Mouse (Mus musculus): Measurements from ENCODE around the gene Coro6.
A peak's percentile ranks its signal among the peaks of the same experiment; 100 is the strongest.

Coro6 gene

DNA sequence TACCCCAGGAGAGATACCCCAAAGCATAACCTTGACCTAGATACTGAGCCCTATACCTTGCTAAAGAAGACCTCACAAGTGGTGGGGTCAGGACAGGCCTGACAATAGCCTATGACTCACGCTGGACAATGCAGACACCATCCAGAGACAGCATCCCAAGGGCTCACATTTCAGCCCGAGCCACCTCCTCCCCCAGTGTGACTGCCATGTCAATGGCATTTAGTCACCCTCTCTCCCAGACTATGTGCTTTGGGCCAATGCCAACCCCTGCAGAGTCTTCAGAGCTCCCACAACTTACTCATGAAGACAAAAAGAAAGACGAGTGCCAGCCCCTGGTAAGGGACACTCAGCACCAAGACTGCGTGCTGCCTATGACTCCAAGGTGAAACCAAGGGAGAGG, 2.5 kb downstream of the Coro6 start:
- no peak for DNase-seq (ENCODE audit: low spot score in 2 of 2)

DNA sequence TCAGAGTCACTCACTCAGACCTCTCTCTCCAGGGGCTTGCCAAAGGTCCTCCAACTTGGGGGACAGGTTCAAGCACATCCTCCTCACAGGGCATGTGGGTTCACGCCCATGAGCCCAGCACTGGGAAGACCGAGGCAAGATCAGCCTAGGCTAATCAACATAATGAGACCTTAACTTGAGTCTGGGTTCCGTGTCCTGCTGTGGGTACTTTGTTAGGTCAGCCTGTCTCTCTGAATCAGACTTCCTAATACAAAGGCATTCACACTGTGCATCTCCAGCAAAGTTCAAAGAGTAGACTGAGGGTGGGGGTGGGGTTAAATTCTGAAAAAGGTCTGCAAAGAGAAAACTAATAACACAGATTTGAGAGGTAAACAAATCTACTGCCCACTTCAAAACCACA, 2.9 kb downstream of the Coro6 start:
- DNase-seq (ENCODE audit: low spot score in 2 of 2), result no peak

DNA sequence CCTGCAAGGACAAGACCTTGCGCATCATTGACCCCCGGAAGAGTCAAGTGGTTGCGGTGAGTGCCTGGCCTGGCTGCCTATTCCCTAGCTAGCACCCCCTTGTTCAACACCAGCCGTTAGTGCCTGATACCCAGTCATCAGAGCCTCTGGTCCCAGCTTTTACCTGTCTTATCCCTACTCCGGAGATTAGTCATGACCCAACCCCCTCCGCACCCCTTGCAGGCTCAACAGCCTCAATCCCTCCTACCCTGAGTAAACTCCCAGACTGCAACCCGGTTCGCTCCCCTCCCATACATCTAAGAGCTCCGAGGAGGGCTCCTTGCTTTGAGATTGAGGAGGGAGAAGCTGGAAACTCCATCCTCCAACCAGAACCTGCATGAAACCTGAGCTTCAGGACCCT, 4.3 kb downstream of the Coro6 start:
- no peak for DNase-seq (ENCODE audit: low spot score in 2 of 2)

DNA sequence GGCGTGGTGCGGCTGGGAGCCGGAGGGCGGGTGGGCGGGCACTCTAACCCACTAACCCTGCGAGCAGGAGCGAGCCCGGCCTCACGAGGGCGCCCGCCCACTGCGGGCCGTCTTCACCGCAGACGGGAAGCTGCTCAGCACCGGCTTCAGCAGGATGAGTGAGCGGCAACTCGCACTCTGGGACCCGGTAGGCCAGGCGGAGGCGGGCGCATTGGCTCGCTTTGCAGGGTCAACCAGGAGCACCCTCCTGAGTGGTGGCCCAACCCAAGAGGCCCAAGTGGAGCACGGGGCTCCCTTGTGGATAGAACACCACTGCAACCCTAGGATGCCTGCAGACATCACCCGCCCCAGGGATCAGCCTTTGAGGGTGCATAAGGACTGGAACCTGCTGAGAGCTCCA, 4.9 kb downstream of the Coro6 start:
- peak in 1 of 2 experiments; percentile 69 for DNase-seq (ENCODE audit: low spot score in 2 of 2)

DNA sequence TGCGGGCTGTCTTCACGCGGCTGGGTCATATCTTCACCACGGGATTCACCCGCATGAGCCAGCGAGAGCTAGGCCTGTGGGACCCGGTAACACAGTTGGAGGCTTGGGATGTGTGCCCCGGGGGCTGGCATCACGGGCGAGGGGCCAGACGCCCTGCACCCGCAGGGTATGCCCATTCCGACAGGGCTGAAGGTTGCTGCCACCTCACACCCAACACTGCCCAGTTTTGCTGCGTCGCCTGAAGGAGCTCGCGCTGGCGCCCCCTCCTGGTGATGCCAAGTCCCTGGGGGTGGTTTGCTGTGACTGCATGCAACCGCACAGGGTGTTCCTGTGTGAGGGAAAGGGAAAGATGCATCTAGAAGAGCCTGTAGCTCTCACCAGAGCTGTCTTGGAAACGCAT, 5.6 kb downstream of the Coro6 start:
- peak; percentile 78 for DNase-seq (ENCODE audit: low spot score in 2 of 2)

DNA sequence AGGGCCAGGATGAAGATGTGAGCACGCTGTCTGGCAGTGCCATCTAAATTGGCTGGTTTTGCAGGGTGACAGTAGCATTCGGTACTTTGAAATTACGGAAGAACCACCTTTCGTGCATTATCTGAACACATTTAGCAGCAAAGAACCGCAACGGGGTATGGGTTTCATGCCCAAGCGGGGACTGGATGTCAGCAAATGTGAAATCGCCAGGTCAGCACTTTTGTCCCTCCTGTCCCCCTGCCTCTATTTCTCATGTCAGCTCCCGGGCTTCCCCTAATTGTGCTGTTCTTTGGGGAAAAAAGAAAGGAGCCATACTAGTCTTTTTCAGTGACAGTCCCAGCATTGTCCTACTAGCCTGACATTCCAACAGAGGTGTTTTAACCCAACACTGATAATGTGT, 6.2 kb downstream of the Coro6 start:
- no peak for DNase-seq (ENCODE audit: low spot score in 2 of 2)

DNA sequence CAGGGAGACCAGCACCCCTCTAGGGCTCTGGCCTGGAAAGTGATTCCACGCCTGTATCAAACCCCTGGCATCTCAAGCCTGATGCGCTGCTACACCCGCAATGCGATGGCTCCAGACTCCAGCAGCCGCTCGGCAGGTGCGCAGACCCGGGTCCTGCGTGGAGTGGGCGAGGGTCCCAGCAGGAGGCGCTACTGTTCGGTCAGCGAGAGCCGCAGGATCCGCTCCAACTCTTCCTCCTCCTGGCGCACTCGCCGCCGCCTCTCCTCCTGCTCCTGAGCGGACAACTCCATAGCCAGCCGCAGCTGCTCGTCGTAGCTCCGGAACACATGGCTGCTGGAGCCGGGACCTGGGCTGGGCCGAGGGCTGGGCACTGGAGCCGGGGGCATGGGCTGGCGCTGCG, 9.2 kb downstream of the Coro6 start:
- no peak for DNase-seq (ENCODE audit: low spot score in 2 of 2)

DNA sequence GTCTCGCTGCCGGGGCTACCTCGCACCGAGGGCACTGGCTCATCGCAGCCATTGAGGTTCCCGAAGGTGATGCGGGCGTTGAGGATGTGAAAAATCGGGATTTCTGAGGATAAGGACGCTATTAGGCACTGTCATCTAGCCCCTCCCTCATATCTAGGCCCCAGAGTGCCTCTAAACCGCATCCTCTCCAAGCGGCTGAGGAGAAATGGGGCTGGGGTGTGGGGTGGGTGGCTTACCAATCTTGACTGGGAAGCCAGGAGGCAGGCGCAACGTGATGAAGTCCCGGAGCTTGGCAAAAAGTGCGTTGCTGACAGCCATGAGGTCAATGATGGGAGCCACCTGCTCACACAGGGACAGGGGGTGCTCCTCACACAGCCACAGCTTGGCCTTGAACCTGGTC, 10.6 kb downstream of the Coro6 start:
- no peak for DNase-seq (ENCODE audit: low spot score in 2 of 2)

DNA sequence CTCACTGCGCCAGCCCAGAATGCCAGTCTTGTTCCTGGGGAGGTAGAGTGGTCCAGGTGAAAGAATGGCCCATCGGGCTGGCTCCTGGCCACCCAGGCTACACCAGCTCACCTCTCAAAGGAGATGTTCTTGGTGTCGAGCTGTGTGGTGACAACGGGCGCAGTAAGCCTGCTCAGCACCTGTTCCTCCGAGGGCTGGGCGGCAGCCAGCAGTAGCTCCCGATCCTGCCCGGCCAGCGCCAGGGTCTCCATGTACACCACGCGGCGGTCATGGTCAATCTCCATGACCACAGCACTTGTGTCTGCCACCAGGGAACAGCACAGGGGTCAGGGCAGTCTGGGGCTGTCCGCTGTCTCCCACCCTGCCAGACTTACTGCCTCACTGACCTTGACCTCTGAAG, 14.0 kb downstream of the Coro6 start:
- no peak for DNase-seq (ENCODE audit: low spot score in 2 of 2)

DNA sequence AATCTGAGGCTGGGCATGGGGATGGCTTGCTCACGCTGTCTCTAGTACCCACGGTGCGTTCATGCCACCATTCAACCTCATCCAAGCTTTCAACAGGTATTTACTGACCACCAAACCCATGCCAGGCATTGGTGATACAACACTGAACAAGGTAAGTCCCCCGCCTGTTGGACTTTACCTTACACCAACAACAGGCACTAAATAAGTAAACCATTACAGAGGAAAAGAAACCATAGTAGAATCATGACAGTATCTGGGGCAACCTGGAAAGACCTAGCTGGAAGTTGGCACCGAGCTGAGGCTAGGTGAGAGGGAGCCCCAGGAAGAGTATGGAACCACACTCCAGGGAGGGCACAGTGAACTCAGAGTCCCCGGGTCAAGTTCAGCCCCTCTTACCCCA, 14.7 kb downstream of the Coro6 start:
- no peak for DNase-seq (ENCODE audit: low spot score in 2 of 2)

DNA sequence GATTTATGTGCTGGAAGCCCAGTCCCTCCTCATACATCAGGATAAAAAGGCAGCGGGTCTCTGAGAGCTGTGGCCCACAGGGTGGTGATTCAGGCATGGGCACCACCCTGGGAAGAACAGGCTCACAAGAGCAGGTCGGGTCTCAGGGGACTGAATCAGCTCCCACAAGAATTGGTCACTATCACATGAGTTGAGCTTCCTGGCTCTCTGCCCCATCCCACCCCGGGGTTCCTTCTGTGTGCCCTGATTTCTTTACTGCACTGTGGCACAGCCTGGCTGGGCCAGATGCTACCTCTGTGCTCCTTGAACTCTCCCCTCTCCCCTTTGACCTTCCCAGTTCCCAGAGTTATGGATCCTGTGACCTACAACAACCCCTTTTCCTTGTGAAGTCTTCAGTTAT, 20.8 kb downstream of the Coro6 start:
- DNase-seq (ENCODE audit: low spot score in 2 of 2), result no peak

DNA sequence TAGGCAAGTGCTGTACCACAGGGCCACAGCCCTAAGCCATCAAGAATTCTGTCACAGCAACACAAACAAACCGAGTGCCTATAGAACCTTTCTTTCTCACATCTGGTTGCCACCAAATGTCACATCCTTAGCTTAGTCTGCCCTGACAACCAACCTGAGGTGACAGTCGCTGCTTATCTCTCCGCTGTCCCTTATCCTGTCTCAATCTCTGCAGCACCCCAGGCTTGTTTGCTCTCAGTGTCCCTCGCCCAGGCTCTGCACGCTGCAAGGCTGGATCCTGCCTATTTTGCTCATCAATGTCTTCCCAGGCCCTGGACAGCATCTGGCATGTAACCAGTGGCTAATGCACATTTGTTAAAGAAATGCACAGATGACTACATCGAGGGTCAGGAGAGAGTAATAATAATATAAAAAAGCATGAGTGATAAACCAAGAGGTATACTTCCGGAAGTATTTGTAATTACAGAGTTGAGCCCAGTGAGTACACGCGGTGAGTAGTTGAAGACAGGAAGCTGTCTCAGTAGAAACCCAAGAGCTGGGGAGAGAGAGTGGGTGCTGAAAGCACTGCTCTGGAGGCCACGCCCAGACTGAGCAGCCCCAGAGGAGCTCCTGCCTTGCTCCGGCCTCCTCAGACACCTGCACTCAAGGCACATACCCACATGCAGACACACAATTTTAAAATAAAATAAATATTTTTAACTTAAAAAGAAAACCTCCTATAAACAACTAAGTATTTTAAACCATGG, 21.5 kb downstream of the Coro6 start:
- no peak for DNase-seq (ENCODE audit: low spot score in 2 of 2)

DNA sequence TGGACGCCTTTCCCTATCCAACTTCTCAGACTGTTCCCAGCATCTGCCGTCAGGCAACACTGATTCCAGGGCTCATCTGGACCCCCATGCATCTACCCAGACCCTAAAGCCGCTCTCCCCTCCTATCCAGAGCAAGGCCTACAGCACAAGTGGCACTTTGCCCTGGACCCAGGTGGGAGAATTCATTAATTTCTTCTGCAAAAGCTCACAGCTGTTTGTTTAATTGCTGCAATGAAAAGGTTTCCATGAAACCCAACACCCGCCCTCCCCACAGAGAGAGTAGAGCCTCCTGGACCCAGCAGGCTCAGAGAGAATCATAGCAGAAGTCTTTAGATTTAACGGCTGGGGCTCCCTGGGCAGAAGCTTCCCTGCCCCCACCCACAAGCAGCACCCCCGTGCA, 23.0 kb downstream of the Coro6 start:
- DNase-seq (ENCODE audit: low spot score in 2 of 2), result no peak

DNA sequence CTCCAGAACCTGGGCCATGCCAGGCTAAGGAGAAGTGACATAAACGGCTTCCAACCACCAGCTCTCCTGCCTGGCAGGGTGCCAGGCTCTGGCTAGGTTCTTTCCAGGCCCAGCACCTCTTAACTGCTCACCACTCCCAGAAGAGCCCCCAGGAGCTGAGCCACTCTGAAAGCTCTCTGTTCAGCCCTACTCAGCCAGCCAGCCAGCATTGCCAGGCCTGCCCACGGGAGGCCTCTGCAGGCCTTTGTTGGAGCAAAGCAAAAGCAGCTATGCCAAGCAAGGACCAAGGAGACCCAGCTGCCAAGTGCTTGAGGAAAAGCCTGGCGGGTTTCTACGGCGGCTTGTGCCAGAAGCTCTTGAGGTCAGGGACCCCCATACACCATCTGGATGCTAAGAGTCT, 24.6 kb downstream of the Coro6 start:
- no peak for DNase-seq (ENCODE audit: low spot score in 2 of 2)

DNA sequence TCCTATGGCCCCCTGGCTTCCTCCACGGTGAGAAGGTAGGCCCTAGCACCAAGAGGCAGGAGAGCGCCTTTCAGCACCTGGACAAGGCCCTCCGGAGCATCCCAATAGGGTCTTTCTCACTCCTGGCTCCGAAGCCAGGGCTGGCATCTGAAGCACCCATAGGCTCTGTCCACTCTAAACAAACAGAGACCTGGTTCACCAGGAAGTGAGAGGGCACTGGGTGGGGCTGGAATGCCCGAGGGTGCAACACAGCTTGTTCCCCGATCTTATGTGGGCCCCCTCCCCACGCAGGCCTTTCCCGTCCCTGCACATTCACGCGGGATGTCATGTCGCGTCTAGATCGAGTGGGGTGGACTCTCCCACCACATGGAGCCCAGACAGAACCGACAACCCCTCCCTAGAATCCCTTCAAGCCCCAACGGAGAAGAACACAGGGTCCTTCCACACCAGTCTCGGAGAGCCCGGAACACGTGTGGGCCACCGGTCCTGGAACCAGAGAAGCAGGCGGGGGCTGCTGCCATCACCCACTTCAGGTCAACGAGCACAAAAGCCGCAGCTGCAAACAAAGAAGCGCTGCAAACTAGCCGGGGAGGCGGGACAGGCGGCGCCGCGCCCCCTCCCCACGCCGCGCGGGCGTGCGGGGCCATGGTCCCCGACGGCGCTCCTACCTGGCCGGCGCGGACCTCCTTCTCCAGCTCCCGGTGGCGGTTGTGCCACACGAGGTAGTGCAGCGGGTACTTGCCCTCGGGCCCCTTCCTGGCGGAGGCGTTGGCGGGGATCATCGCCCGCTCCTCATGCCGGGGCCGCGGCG, 26.8 kb downstream of the Coro6 start:
- no peak for DNase-seq (ENCODE audit: low spot score in 2 of 2)

DNA sequence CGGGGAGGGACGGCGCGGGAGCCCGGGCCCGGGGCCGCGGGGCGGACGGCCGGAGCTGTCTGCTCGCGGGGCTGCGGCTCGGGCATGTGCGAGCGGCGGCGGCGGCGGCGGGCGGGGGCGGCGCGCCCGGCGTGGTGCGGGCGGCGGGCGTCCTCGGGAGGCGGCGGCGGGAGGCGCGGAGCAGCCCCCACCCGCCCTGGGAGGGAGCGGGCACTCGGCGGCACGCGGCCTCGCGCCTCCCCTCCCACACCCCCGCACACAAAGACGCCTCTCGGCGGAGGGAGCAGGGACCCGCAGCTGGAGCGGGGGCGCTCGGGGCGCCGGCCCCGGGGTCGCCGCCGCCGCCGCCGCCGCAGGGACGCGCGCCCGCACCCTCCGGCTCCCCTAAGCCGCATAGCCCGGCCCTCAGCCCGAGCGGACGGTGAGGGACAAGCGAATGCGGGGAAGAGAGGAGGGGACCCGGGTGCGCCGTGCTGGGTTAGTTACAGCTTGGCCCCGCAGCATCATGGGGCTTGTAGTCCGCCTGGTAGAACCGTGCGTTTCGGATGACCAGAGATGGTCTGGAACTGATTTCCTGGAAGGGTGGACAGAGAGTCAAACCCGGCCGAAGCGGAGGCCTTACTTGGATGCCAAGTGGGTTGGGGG, 27.5 kb downstream of the Coro6 start, which contains the start of gene Ankrd13b:
Gene Ankrd13b, minus strand, starts transcription at position 88 of the 645 bp plus-strand sequence.
- DNase-seq (ENCODE audit: low spot score in 2 of 2), result peak; percentile 79 to 80

DNA sequence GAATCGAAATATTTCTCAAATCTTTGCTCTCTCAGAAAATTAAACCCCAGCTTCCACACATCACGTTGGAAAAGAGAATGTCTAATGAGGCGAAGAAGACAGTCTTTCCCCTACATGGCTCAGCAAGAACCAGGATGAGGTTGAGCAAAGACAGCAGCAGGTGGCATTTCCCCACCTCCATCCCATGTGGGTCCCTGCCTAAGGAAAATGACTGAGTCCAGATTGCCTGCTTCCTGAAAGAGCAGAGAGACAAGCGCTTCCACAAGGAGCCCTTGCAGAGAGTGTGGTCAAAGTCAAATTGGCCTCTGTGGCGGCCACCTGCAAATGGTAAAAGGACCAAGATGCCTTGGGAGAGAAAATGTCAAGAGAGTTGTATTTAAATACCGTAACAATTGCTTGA, 28.2 kb downstream of the Coro6 start:
- no peak for DNase-seq (ENCODE audit: low spot score in 2 of 2)

DNA sequence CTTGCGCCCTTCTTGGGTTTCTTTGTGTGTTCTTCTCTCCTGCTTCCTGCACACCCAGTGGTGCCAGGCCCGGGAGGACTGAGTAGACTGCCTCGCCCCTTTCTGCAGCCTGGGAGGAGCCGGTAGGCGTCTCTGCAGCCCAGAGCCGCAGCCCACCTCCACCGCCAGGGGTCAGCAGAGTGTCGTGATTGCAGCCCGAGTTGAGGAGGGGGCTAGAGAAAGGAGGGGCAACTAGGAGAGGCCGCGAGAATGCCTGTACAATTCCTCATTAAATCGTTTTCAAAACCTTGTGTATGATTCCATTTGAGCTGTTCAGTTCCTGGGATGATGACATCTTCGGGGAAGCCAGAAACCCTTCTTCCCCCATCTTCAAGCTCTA, 28.9 kb downstream of the Coro6 start:
- DNase-seq (ENCODE audit: low spot score in 2 of 2), result peak; percentile 89 to 92

DNA sequence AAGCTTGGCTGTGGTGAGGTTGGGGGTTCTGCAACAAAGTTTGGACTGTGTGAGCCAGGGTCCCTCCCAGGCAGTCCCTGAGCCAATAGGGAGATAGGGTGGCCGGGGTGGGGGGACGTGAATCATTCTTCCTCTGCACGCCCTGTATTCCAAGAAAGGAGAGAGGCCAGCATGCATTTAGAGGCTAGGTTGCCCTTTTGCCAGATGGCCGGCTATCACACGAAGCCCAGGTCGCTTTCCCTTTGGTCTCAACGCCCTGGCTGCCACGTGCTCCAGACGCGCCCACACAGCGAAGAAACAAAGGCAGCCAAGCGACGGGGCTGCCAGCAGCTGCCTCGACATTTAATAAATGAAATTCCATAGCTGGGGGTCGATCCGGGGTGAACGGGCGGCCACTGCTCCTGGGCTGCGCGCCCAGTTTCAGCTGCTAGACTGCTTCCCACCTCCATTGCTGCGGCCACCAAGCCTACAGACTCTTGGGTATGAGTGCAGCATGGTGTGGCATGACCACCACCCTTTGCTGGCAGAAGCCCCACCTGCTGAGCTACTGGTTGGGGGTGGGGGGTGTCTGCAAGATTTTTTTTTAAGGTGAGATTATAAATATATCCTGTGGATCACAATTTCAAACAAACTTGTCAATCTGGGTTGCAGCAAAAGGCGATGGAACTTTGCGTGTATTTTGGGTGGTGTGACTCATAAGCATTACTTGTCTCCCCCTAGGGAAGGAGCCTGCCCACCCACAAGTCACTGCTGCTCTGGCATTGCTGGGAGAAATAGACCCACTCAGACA, 29.5 kb downstream of the Coro6 start:
- peak in 1 of 2 experiments; percentile 73 for DNase-seq (ENCODE audit: low spot score in 2 of 2)

DNA sequence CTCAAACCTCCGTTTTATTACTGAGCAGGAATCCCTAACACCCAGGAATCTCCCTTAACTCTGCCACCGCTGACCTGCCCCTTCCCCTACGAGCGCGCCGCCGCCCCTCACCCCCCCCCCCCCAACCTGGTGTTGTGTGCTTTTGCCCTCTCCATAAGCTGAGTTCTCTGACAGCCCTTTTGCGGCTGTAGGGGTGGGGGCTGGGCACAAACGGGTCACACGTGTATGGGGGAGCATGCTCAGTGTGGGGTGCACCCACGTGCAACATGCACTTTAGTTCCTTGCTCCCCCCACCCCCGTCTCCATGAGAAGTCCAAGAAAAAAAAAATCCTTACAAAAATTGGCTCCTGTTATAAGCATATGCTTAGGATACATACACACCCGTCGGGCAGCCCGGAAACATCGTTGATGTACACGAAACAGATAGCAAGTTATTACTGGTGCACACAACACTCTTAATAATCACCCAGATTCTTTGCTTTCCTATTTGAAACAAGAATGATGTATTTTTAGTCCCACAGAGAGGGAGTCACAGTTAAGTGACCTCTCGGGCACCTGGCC, 30.2 kb downstream of the Coro6 start:
- peak in 1 of 2 experiments; percentile 51 for DNase-seq (ENCODE audit: low spot score in 2 of 2)

DNA sequence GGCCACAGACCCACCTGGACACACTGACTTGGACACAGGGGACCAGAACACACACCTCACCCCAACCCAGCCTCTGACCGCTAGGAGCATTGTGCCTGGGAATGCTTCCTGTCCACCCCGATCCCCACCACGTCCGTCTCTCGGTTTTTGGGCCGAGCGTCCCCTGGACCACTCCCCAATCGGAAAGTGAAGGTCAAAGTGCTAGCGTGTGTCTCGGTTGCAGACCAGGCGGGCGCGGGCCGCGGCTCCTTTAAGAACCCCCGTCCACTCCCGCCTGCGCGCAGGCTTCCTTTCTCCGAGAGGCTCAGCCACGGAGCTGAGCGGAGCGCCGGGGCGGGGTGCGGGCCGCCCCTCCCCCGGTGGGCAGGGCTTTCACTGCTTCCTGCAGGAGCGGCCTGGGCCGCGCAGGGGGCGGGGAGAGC, 30.7 kb downstream of the Coro6 start:
- peak; percentile 90 for DNase-seq (ENCODE audit: low spot score in 2 of 2)
